Mouse (Mus musculus): ENCODE measurements at regions not wholly inside any gene's neighbourhood (a gene's known extent, or its start where the extent isn't known, plus 50 kb on each side); places are given as distances from the start of the nearest gene placed in this dataset.

DNA sequence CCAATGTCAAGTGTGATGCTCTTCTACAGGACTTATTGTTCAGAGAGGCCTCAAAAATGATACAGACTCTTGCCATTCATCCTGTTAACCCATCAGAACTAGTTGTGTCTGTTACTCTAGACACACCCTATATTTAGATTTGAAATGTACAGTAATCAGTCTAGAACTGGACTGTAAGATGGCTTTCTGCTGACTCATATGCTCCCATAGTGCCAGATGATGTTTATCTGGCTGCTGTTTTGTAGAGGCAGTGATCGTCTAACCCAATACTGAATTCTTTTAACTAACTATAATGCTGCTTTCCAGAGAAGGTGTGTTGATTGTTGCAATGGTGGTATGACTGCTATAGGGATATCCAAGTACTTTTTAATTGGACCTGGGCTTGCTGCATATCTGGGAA, 185.9 kb upstream of the Npsr1 start:
- in situ Hi-C loops (cut with MboI, MseI): no loop called here

DNA sequence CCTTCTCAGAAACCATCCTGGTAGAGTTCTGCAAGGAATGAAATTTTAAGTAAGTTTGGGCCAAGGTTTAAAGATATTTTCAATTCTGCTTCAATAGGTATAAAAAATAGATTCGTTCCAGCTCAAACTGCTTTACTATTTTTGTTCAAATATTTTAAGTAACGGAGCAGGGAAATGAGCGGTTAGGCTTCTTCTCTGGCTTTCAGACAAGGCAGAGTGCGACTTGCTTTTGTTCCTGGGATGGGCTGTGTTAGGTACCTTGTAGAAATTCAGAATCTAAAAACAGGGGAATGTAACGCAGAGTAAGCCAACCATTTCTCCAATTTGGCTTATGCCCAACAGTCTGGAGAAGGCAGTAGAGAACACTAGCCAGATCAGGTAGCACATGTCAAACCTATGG, 180.5 kb upstream of the Npsr1 start:
- in situ Hi-C loops (cut with MboI, MseI): no loop called here

- in situ Hi-C loops (cut with MboI, MseI): no loop called here
Measured at GRCm38 (mm10) chr9:23919191-23919904, 178.4 kb upstream of the Npsr1 start.

DNA sequence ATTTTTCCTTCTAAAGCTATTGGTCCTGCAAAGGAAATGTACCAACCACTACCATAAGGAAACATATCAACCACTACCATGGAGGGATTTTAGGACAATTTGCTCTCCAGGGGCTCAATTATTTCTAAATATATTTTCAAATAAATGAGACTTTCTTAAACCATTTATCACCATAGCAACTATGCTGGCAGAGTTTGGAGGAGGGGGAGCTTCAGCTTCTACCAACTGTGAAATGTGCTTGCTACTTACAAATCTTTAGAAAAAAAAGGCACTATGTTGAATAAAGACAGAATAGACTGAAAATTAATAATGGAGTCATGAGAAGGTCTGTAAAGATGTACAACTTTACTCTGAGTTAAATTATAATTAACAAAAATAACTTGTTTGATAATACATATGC, 165.6 kb upstream of the Npsr1 start:
- in situ Hi-C loops (cut with MboI, MseI): no loop called here

- in situ Hi-C loops (cut with MboI, MseI): no loop called here
Measured at GRCm38 (mm10) chr9:23934282-23934681, 163.5 kb upstream of the Npsr1 start.

GRCm38 (mm10) chr9:23952543-23952942, 145.3 kb upstream of the Npsr1 start:
- in situ Hi-C loops (cut with MboI, MseI): no loop called here

DNA sequence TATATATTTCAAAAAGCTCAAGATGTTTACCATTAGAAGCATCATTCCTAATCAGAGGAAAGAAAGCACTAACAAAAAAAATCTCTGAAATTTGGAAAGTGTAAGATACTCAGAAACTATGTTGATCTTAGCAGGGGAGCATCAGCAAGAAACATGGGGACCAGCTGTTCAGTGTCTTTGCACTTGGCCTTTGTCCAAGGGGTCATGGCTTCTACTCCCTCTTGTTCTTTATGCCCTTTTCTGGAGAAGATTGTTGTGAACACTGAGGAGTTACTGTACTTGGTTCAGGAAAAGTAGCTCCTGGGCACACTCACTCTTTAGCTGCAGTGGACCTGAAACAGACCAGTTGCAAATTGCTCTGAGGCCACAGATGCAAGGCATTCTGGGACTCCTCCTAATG, 141.2 kb upstream of the Npsr1 start:
- in situ Hi-C loops (cut with MboI, MseI): no loop called here

GRCm38 (mm10) chr9:23969736-23970135, 128.1 kb upstream of the Npsr1 start:
- in situ Hi-C loops (cut with MboI, MseI): loop anchor here (10.0 kb wide), 1 partner anchor 365 kb away; no protein-coding TSS in a partner anchor

- in situ Hi-C loops (cut with MboI, MseI): no loop called here
Measured at GRCm38 (mm10) chr9:23973206-23973605, 124.6 kb upstream of the Npsr1 start.

- in situ Hi-C loops (cut with MboI, MseI): no loop called here
Measured at GRCm38 (mm10) chr9:23977574-23977973, 120.2 kb upstream of the Npsr1 start.

GRCm38 (mm10) chr9:24006353-24006752, 91.4 kb upstream of the Npsr1 start:
- in situ Hi-C loops (cut with MboI, MseI): no loop called here

- in situ Hi-C loops (cut with MboI, MseI): no loop called here
Measured at GRCm38 (mm10) chr9:24038274-24038673, 59.5 kb upstream of the Npsr1 start.
